Mouse (Mus musculus): ENCODE measurements at regions not wholly inside any gene's neighbourhood (a gene's known extent, or its start where the extent isn't known, plus 50 kb on each side); places are given as distances from the start of the nearest gene placed in this dataset.

DNA sequence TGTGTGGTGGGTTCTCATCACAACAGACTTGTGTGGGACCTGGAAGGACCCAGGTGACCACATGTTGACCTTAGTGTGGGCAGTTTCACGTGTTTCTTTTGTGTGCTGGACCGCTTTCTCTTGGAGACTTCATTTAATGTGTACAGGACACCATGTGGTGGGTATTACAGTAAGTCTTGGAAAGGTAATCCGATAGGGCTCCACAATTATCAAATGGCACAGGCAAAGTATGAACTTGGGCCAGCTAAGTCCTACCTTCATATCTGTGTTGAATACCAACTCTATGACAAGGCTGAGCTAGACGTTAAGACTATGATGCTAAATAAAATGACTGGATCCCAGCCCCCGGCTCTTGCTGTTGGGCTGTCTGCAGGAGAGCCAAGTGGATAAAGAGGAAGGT, 173.5 kb downstream of the 1500009L16Rik start:
- DNase-seq (ENCODE audit: low spot score in 2 of 2), result no peak

DNA sequence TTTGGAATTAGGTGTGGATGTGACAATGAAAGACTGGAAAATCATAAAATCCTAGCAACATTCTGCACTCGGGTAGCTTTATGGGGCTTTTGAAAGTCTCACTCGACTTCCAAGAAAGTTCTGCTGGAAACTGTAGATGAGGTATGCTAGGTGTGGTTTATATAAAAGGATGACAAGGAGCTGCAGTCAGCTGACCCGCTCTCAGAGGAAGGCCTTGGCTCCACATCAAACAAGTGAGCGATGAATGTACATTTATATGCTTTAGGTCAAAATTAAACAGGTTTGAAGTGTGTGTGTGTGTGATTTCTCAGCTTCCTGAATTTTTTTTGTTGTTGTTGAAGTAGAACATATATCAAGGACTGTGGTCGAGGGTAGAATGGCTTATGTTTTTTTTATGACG, 174.9 kb downstream of the 1500009L16Rik start:
- no peak for DNase-seq (ENCODE audit: low spot score in 2 of 2)

DNA sequence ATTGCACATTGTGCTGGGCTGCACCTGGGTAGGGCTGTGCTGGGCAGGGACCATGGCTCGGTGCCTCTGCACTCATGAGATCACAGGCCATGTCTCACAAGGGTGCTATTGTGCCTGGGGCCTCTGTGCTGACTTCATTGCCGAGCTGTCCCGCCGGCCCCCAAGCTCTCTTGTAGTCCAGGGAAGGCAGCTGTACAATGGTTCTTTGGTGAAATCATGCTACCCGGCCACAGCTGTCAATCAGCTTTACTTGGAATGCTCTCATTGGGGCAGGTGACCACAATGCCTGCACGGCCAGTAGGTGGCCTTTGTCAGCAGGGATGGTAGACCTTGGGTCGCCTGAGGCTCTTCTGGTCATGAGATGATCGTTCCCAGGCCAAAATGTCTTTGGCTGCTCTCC, 184.1 kb downstream of the 1500009L16Rik start:
- DNase-seq (ENCODE audit: low spot score in 2 of 2), result no peak

DNA sequence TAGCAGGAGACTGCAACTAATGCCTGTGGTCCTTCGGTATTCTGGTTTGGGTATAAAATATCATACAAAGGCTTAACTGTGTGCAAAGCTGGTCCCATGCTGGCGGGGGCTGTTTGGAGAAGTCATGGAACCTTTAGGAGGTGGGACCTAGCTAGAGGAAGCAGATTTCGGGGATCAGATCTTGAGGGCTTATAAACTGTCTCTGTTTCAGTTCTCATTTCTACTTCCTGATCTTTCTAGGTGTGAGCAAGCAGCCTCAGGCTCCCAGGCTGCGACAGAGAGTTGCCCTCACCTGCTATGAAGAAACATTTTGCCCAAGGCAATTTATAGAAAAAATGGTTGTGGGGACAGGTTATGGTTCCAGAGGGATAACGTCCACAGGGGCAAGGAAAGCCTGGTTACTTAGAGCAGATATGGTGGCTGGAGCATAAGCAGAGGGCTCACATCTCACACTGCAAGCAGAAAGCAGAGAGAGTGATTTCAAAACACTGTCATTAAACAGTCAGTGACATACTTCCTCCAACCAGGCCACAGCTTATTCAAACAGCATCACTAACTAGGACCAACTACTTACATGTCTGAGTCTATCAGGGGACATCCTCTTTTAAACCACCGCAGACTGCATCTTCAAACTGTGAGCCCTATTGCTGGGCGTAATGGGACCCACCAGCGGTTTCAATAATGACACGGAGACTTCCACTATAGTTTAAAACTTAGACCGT, 188.1 kb downstream of the 1500009L16Rik start:
- DNase-seq (ENCODE audit: low spot score in 2 of 2), result no peak

DNA sequence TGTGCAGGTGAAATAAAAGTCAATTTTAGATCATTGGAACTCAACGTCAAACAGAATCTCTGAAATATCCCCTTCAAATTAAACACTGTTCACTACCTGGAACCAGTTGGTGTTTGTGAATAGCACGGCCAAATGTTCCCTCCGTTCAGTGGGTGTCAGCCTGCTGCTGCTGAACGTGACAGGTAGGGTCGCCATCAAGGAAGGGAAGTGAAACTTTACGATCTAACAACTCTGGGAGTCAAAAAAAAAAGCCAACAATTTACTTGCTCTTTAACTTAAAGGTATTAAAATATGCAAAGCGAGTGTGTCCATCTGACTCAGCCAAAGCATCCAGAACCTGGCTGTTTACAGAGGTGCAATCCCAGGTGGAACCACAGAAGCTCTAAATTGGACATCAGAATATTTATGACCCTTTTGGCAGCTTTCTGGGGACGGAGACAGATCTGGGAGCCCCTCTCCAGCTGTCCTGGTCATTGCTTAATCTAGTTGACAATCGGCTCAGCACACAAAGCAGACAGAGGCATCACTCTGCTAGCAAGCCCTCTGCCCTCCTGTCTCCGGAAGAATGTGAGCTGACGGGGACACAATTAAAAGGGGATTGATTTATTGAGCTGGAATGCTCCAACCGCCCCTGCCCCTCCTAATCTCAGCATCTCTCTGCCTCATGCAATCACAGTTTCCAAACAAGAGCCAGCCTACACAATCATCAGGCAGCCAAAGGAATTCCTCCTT, 191.9 kb downstream of the 1500009L16Rik start:
- peak in 1 of 2 experiments; percentile 3 for DNase-seq (ENCODE audit: low spot score in 2 of 2)

DNA sequence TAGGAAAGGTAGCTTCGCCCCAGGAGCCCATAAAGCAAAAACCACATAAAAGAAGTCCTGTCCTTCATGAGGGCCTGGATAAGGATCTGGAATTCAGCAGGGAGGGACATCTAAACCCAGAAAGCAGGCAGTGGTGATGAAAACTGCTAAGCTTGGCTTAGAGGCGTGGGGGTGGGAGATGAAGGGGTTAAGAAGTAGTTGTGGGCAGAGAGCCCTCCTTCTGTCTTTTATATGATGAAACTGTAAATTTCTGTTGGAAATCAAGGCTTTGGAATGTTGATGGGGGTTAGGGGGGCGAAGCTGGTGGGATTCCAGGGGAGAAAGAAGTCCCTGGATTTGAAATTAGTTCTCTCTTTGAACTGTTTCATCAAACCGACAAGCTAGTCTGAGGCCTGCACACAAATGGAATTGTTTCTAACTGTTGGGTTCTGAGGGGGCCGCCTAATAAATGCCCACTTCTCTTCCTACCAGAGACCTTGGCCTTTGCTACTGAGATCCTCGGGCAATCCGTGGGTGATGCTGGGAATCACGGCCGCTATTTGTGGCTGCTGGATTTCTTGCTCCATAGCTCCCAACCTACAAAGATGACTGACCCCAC, 192.6 kb downstream of the 1500009L16Rik start:
- no peak for DNase-seq (ENCODE audit: low spot score in 2 of 2)

DNA sequence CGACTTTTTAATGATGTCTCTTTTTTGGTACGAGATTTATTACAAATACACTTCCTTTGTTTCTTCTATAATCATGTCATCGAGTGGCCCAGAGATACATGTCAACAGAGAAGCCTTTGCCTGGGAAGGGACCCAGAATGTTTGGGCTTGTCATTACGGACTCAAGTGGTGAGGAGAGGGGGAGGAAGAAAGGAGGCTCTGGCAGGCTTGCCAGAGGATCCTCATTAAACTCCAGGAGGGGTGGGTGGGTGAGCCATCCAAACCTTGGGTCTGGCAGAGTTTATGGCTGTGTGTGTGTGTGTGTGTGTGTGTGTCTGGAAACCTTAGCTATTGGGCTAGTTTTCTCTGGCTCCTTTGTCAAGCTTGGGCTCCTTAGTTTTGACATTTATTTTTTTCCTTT, 204.3 kb downstream of the 1500009L16Rik start:
- DNase-seq (ENCODE audit: low spot score in 2 of 2), result no peak

DNA sequence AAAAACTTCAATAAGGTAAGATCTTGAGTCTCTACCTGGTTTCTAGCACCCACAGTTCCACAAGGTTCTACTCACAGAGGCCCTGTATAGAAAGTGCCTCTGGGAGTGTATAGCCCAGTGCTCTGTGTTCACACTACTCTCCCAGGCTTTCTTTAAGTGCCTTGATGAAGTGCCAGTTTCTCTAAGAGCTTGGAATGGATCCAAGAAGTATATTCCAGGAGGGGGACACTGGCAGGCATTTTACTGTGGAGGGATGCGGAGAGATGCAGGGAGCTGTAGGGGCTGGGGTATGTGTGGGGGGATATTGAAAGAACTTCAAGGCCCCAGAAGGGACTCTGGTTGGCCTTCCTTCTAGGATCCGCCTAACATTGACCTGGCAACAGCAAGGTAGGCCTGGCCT, 204.9 kb downstream of the 1500009L16Rik start:
- DNase-seq (ENCODE audit: low spot score in 2 of 2), result no peak

DNA sequence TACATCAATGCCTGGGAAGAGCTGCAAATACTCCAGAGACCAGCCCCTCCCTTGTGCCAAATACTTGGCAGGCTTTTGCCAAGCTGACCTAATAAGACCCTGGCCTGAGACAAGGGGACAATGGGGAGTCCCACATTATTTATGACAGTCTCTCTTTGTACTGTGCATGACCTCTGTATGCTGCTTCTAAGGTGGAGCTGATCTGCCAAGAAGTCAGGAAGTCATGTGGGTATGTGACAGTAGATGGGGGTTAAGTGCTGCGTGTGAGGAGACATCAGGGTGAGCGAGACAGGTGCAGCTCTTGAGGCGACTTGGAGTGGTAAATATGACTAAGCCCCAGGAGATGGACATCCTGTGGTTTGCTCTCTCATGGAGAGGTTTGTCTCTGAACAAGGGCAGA, 209.1 kb downstream of the 1500009L16Rik start:
- DNase-seq (ENCODE audit: low spot score in 2 of 2), result no peak

DNA sequence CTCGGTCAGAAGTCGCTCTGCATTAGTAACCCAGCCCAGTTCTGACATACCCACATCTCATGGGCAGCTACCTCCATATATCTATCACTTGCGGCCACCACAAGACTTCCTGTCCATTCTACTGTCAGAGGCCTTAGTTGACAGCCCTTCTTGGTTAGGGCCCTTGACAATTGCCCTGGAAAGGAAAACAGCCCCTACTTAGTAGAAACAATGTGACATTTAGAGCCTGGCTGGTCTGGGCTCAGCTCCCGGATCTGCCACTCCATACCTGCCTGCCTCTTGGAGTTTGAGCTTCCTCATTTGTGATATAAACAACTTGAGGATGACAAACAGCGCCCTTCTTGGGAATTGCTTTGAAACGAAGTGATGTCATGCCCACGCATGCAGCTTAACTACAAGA, 210.5 kb downstream of the 1500009L16Rik start:
- DNase-seq (ENCODE audit: low spot score in 2 of 2), result no peak

DNA sequence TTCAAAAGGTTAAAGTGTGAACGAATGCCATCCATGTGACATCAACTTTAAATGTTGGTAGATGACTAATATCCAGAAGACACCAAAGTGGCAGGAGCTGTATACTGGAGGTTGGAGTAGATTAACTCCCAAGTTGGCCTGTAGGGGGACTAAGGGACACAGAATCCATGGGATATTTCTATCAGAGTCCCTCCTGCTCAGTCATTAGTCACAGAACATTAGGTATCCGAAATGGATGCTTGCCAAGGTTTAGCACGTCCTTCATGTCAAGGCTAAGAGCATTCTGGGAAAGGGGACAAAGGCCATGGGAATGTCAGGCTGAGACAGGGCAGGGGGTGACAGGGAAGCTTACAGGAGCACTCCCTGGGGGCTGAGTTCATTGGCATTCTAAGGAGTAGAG, 211.8 kb downstream of the 1500009L16Rik start:
- DNase-seq (ENCODE audit: low spot score in 2 of 2), result no peak

DNA sequence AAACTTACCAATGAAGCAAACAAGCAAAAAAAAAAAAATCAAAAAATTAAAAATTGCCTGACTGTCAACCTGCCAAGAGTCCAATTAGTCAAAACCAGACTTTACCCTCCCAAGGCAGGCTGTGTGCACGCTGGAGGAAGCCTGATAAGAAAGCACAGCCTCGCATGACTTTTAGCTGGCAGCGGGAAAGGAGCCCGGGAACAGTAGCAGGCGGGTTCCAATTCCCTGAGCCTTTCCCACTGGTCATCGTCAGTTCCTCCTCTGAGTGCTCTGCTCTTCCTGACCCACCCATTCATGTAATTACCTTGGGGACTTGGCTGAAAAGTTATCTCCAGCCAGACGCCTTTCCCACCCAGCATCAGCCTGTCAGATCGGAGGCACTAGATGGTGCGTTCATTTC, 214.5 kb downstream of the 1500009L16Rik start:
- no peak for DNase-seq (ENCODE audit: low spot score in 2 of 2)

DNA sequence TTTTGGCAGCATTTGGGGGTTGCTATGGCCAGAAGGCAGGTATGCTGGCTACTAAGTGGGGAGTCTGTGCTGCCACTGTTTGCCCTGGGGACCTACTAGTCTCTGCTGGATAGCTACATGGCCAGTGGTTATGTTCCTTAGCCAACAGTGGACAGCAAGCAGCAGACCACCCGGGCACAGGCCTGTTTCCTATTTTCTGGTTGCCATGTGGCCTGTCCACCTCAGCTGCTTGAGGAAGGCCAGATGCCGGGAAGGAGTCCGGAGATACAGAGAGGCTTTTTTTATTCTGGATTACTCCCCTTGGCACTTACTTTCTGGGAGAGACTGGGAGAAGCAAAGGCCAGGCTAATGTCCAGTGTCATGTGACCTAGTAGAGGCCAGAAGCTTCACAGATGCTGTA, 219.4 kb downstream of the 1500009L16Rik start:
- DNase-seq (ENCODE audit: low spot score in 2 of 2), result no peak

DNA sequence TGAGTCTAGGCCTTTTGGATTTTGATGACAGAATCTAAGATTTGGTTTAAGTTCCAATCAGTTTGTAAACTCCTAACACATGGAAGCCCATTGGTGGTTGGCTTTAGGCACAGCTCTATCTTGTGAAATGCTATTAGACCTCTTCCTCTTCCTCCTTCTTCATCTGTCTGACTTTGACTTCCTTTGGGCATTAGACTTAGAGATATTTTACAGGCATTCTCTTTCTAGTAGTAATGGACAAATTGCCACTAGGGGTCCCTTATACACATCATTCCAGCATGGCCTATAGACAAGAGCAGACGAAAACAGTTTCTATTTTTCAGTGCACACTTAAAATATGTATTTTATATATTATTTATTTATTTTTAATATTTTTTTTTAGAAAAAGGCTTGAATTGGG, 221.5 kb downstream of the 1500009L16Rik start:
- no peak for DNase-seq (ENCODE audit: low spot score in 2 of 2)

DNA sequence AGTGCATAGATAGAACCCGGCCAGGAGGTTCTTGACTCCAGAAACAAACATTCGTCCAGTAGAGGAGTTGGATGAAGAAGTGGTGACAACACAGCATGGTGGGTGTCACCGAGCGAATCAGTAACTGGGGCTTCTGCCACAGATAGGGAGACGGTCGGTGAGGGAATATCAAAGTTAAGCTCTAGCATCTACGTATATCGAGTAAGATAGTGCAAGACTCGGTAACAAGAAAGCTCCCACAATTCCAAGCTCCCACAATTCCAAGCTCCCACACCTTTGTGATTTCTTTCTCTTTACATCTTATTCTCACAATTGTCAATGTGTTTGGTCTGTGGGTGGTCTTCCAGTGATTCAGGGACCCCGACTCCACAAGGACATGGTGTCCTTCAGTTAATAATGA, 222.2 kb downstream of the 1500009L16Rik start:
- no peak for DNase-seq (ENCODE audit: low spot score in 2 of 2)

DNA sequence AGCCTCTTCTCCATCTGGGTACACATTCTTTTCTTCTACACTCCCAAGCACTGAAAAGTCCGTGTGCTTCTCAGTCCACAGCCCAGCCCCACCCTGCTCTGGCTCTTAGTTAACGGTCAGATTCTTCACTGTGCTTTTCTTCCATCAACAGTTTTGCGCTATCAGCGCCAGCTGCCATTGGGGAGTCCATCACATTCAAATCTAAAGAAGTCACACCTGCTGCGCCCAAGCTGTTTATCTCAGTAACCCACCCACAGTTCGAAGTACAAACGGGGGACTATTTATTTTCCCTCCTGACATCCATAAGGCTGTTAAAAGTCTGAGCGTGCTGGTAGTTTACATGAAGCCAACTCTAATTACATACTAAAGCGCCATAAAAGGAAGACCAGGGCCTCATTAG, 222.8 kb downstream of the 1500009L16Rik start:
- DNase-seq (ENCODE audit: low spot score in 2 of 2), result no peak

DNA sequence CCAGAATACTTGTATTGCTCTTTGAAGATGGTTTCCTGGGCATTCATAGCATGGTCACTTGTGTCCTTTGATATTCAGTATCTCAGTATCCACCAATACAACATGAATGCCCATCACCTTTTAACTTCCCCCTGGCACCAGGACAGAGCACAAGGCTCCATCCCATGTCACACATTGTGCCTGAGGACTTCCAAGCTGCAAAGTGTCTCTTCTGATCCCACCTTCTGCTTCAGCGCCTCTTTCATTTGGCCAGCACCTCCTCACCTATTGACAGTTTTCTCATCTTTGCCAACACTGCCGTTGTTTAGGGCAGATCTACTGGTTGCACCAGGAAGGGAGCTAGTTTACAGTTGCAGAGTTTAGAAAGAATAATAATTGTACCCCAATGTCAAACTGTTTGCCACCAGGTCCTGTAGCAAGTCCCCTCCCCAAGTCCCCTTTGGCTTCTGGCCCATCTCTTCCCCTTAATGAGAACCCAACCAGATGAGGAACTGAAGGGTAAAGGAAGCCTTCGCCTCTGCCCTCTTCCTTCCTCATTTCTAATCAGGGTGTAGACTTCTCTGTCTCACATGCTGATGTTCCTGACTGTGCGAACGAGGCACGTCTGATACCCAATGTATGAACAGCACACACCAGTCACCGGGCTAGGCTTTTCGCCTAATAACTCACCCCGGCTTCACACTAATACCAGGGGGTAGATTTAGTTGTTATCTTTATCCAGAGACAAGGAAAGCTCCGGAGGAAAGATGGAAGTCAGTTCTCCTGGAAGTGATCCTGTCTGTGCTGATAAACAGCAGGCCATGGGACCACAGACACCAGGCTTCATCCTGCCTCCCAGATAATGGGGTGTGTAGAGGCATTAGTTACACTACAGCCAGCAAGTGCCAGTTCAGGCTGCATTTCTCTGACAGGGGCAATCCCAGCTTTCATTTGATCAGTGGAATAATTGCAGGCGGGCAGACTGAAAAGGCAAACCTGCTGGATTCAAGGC, 223.8 kb downstream of the 1500009L16Rik start:
- DNase-seq (ENCODE audit: low spot score in 2 of 2), result peak in 1 of 2 experiments; percentile 36

DNA sequence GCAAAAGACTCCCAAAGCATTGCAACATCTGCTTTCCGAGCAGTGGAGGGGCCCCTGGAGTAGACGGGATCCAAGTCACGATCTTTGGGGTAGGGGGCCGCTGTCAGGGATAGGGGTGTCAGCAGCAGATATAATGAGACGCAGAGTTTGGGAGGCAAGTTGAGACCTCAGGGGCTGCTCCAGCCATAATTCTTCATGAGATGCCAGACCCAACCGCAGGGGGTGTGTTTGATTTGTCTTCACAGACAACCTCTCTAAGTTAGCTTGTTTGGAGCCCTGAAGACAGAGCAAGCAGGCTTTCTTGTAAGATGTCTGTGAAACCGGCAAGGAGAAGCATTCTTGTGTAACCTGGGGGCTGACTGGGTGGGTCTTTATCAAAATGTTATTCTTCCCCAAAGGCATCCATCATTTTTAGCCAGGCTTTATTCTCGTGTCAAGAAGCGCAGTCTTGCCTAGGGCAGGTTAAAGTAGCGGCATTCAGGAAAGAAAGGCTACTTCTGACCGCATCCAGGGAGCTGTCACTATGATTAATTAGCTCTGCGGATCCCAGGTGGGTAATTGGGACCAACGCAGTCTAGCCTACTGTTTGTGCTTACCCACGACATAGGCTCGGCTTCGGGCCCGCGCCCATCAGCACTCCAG, 234.6 kb downstream of the 1500009L16Rik start:
- DNase-seq (ENCODE audit: low spot score in 2 of 2), result no peak

DNA sequence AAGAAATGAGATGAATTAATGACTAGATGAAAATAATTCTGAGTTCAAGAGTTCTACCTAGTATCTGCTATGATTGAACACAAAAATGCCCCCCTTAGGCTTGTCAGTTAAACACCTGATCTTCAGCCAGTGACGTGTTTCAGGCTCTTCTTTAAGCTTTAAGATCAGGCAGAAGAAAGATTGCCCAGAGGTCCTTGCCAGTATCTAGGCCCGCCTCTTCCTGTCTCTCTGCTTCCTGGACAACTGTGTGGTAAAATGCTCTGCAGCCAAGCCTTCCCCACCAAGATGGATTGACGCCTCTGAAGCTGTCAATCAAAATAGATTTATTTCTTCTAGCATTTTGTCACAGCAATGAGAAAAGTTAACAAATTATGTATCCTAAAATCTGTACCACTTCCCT, 235.7 kb downstream of the 1500009L16Rik start:
- no peak for DNase-seq (ENCODE audit: low spot score in 2 of 2)

DNA sequence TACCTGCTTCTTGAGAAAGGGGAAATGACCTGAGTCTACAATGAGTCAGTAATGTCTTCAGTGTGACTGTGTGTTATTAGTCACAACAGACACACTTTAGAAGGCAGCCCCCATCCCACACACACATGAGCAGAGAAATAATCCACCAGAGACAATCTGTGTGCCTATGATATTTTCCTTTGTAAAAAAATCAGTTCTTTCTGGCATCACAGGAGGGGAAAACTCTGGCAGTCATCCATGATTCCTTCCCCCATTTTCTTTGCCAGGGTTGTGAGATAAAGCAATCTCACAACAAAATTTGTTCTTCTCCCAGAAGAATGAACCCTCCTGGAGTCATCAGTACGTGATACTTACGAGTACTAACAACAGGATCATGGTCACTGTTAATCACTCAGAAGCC, 236.2 kb downstream of the 1500009L16Rik start:
- no peak for DNase-seq (ENCODE audit: low spot score in 2 of 2)

DNA sequence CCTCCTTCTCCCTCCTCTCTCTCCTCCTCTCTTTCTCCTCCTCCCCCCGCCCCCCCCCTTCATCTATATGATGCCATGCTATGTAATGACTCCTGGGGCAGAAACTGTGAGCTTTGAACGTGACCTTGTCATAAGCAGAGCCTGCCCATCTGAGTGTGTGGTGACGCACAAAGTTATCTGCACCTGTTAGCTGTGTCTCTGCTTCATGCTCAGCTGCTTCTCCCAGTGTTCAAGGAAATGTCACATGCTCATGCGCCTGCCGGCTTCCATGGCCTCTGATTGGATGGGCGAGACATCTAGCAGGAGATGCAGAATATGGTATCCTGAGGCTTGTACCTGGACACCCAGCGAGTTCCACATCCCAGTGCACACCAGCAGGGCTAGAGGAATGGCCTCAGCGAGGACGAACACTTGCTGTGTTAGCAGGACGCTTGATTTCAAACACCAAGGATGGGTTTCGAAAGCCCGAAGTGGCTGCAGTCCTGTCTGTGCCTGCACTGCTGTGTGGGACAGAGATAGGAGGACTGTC, 240.6 kb downstream of the 1500009L16Rik start:
- DNase-seq (ENCODE audit: low spot score in 2 of 2), result no peak
